Mouse (Mus musculus): ENCODE measurements at regions not wholly inside any gene's neighbourhood (a gene's known extent, or its start where the extent isn't known, plus 50 kb on each side); places are given as distances from the start of the nearest gene placed in this dataset.

- no peak for DNase-seq (ENCODE audit: low spot score)
Observed at GRCm38 (mm10) chr9:34323571-34323970, 162.1 kb upstream of the Kirrel3 start.

- DNase-seq (ENCODE audit: low spot score): peak; percentile 15
Observed at GRCm38 (mm10) chr9:34328723-34329122, 157.0 kb upstream of the Kirrel3 start.

- no peak for DNase-seq (ENCODE audit: low spot score)
Observed at GRCm38 (mm10) chr9:34334112-34334511, 151.6 kb upstream of the Kirrel3 start.

GRCm38 (mm10) chr9:34334555-34335468 lies 150.9 kb upstream of the Kirrel3 start:
- no peak for DNase-seq (ENCODE audit: low spot score)

- DNase-seq (ENCODE audit: low spot score): no peak
Observed at GRCm38 (mm10) chr9:34348442-34348841, 137.3 kb upstream of the Kirrel3 start.

GRCm38 (mm10) chr9:34349997-34350396 lies 135.7 kb upstream of the Kirrel3 start:
- DNase-seq (ENCODE audit: low spot score): no peak

- DNase-seq (ENCODE audit: low spot score): no peak
Observed at GRCm38 (mm10) chr9:34353744-34354143, 131.9 kb upstream of the Kirrel3 start.

GRCm38 (mm10) chr9:34354723-34355316 lies 130.9 kb upstream of the Kirrel3 start:
- DNase-seq (ENCODE audit: low spot score): no peak

- DNase-seq (ENCODE audit: low spot score): no peak
Observed at GRCm38 (mm10) chr9:34370686-34371398, 114.9 kb upstream of the Kirrel3 start.

- no peak for DNase-seq (ENCODE audit: low spot score)
Observed at GRCm38 (mm10) chr9:34375187-34375586, 110.5 kb upstream of the Kirrel3 start.

- DNase-seq (ENCODE audit: low spot score): no peak
Observed at GRCm38 (mm10) chr9:34380008-34380407, 105.7 kb upstream of the Kirrel3 start.

GRCm38 (mm10) chr9:34381601-34382000 lies 104.1 kb upstream of the Kirrel3 start:
- DNase-seq (ENCODE audit: low spot score): no peak

GRCm38 (mm10) chr9:34382208-34382607 lies 103.5 kb upstream of the Kirrel3 start:
- no peak for DNase-seq (ENCODE audit: low spot score)

- no peak for DNase-seq (ENCODE audit: low spot score)
Observed at GRCm38 (mm10) chr9:34386071-34386470, 99.6 kb upstream of the Kirrel3 start.

GRCm38 (mm10) chr9:34393042-34393441 lies 92.7 kb upstream of the Kirrel3 start:
- no peak for DNase-seq (ENCODE audit: low spot score)

GRCm38 (mm10) chr9:34395839-34396804 lies 89.6 kb upstream of the Kirrel3 start:
- no peak for DNase-seq (ENCODE audit: low spot score)

- no peak for DNase-seq (ENCODE audit: low spot score)
Observed at GRCm38 (mm10) chr9:34411699-34412098, 74.0 kb upstream of the Kirrel3 start.

- DNase-seq (ENCODE audit: low spot score): no peak
Observed at GRCm38 (mm10) chr9:34416153-34416552, 69.5 kb upstream of the Kirrel3 start.

GRCm38 (mm10) chr9:34418100-34418499 lies 67.6 kb upstream of the Kirrel3 start:
- DNase-seq (ENCODE audit: low spot score): no peak

- no peak for DNase-seq (ENCODE audit: low spot score)
Observed at GRCm38 (mm10) chr9:34421956-34422355, 63.7 kb upstream of the Kirrel3 start.

GRCm38 (mm10) chr9:34423062-34423461 lies 62.6 kb upstream of the Kirrel3 start:
- no peak for DNase-seq (ENCODE audit: low spot score)

- no peak for DNase-seq (ENCODE audit: low spot score)
Observed at GRCm38 (mm10) chr9:34426589-34426988, 59.1 kb upstream of the Kirrel3 start.
